Mouse (Mus musculus) ES-Bruce4 (cell line): ENCODE results near the gene Edar.

ENCODE experiments used
- CTCF ChIP-seq: IDR thresholded peaks from one replicate; pipeline ENCODE4 v1.8.1; 2011; ENCODE audit warnings: low read depth, low read length
- POLR2A ChIP-seq: IDR thresholded peaks from one replicate; pipeline ENCODE4 v1.8.1; 2011; ENCODE audit warnings: low read length; ENCODE audit not compliant: insufficient read depth

DNA sequence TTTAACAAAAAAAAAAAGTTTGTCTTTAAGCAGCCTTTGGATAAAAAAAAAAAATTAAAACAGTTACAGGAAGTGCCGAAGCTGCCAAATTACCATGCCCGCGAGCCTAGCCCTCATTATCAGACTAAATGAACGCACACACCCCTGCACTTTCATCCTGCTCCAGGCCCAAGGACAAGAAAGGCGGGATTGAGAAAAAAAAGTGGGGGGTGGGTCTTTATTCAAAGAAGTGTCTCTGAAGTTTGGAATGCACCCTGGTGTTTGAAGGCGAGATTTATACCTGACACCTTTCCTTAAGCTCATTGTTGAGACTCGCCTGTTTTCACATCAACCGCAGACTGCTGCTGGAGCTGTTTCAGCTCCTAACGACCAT, 23.4 kb downstream of the Edar start:
- TF ChIP-seq CTCF (no peak), POLR2A (no peak)
